8 mouse cellular contexts compared by ENCODE assay signal in the genomic region with DNA sequence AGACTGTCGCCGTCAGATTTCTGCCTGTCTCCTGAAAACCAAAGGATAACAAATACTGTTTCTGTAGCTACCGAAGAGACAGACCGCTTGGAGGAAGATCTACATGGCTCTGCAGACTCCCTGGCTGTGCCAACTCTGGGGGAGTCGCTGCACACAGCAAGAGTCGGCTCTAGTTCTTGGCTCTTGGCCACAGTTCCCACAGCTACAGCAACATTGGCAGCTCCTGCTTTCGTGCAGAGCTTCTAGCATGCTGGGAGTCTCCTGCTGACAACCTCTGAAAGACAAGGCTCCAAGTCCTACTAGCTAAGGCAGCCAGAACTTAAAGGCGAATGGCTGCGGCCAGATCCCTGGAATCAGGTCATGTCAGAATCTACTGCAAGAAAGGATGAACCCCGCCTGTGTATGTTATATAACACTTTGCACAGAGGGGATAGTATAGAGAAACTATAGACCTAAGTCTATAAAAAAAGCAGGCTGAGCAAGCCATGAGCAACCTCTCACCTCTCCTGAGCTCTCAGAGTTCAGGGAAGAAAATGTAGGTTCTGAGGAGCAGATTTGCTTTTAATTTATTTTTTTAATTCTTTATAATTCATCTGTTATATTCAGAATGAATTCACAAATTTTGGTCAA. TPM values are rescaled to one million over a fixed set of nuclear protein-coding genes. Genes with fewer than 3 reads are reported as not detected.
DNase-seq lines count a peak whose midpoint lies in the region; ATAC-seq lines count a peak whose summit lies in the region.

No protein-coding gene starts in this region.

- intact Hi-C loops in left cerebral cortex, postnatal 10 days (cut with DNase I) = loop anchor here (5.0 kb wide), 1 partner anchor 40 kb away; a partner anchor contains a TSS

- no peak for ATAC-seq in inflammation-experienced regulatory T-cells, adult 6 months

- peak; percentile 78 for DNase-seq in adrenal gland, postnatal 14 days
- peak; percentile 92 to 94 for DNase-seq in cerebellum, adult 18-20 months
- DNase-seq in gastrocnemius, postnatal 10 days = peak; percentile 70
- peak; percentile 63 for DNase-seq in kidney, adult 18-20 months
- DNase-seq in left cerebral cortex, postnatal 10 days (ENCODE audit: extremely low spot score in 1 of 2, low spot score in 2 of 2) = peak; percentile 92 to 93
- peak; percentile 85 for DNase-seq in ovary, adult 18-20 months (ENCODE audit: low spot score)
- no peak for DNase-seq in thymus, postnatal 4 days

RNA-seq across cellular contexts. Expression of a gene that starts 41.2 kb away (rescaled TPM):
- 77.1 and 104 TPM in 2 replicates for total RNA-seq in adrenal gland, postnatal 14 days (2021)
- total RNA-seq in gastrocnemius, postnatal 10 days (2021) = 10 to 100 TPM; 24.9 to 30.6 TPM
- 10 to 100 TPM; 65.5 to 71.4 TPM for total RNA-seq in left cerebral cortex, postnatal 10 days (2021)
- polyA plus RNA-seq in inflammation-experienced regulatory T-cells, adult 6 months (2017; shearing (Covaris generic)) = 1 to 10 TPM; 5.7 to 9.9 (median 7.0) TPM
